Mouse (Mus musculus) layer of hippocampus, adult 2 months (tissue): ENCODE results near the gene Tlk1. TPM values are rescaled to one million over a fixed set of nuclear protein-coding genes. Genes with fewer than 3 reads are reported as not detected.

Experiments
- DNase-seq, 2 experiments: peaks; one replicate each; pipeline ENCODE4 v3.0.0; 2022; ENCODE audit warnings: low spot score in 2 of 2
- H3K27ac ChIP-seq: fragments of 200-600 bp; 2 replicates; pipeline ENCODE4 v1.8.1; 2022
- H3K4me3 ChIP-seq: fragments of 200-600 bp; 2 replicates; pipeline ENCODE4 v1.8.1; 2022; ENCODE audit warnings: mild to moderate bottlenecking
- CTCF ChIP-seq: fragments of 200-600 bp; conservative IDR thresholded peaks from 2 replicates; pipeline ENCODE4 v1.8.1; 2022; ENCODE audit warnings: antibody characterized with exemption, mild to moderate bottlenecking, moderate library complexity
- total RNA-seq, 2 experiments: library from RNA; stranded (reverse); gene quantifications; 2 replicates each; pipeline ENCODE4 v1.2.3; 2021

Gene Tlk1
- total RNA-seq, 2 experiments from 2014 or later: 74.0 to 83.3 TPM

GRCm38 (mm10) chr2:70802658-70803057, 22.9 kb downstream of the Tlk1 start:
- no peak for DNase-seq
- Histone ChIP-seq H3K4me3 (no peak overlapping the region), H3K27ac (peak overlapping the region; percentile 53; the same call in 1 of the 2 replicates)
- no peak for TF ChIP-seq CTCF

GRCm38 (mm10) chr2:70801543-70801942, 24.0 kb downstream of the Tlk1 start:
- no peak overlapping the region for H3K27ac ChIP-seq
- no peak overlapping the region for H3K4me3 ChIP-seq
- TF ChIP-seq CTCF: no peak
- DNase-seq: no peak

GRCm38 (mm10) chr2:70800396-70800795, 25.1 kb downstream of the Tlk1 start:
- Histone ChIP-seq H3K4me3 (no peak overlapping the region), H3K27ac (no peak overlapping the region)
- no peak for DNase-seq
- TF ChIP-seq CTCF: no peak

- no peak overlapping the region for H3K4me3 ChIP-seq
- no peak for TF ChIP-seq CTCF
- no peak overlapping the region for H3K27ac ChIP-seq
- no peak for DNase-seq
Observed at GRCm38 (mm10) chr2:70793276-70793675, 32.3 kb downstream of the Tlk1 start.

GRCm38 (mm10) chr2:70790246-70790645, 35.3 kb downstream of the Tlk1 start:
- H3K4me3 ChIP-seq: no peak overlapping the region
- TF ChIP-seq CTCF: no peak
- no peak overlapping the region for H3K27ac ChIP-seq
- DNase-seq: no peak

GRCm38 (mm10) chr2:70789331-70789730, 36.2 kb downstream of the Tlk1 start:
- no peak overlapping the region for H3K27ac ChIP-seq
- TF ChIP-seq CTCF: no peak
- DNase-seq: no peak
- no peak overlapping the region for H3K4me3 ChIP-seq

GRCm38 (mm10) chr2:70784447-70784846, 41.1 kb downstream of the Tlk1 start:
- DNase-seq: no peak
- Histone ChIP-seq H3K27ac (no peak overlapping the region), H3K4me3 (no peak overlapping the region)
- no peak for TF ChIP-seq CTCF

- no peak for TF ChIP-seq CTCF
- no peak for DNase-seq
- Histone ChIP-seq H3K4me3 (no peak overlapping the region), H3K27ac (no peak overlapping the region)
Observed at GRCm38 (mm10) chr2:70783504-70783903, 42.0 kb downstream of the Tlk1 start.

- H3K4me3 ChIP-seq: no peak overlapping the region
- H3K27ac ChIP-seq: no peak overlapping the region
- peak; percentile 98 for TF ChIP-seq CTCF
- DNase-seq: peak in 1 of 2 experiments; percentile 32
Observed at GRCm38 (mm10) chr2:70779634-70780033, 45.9 kb downstream of the Tlk1 start.

GRCm38 (mm10) chr2:70776744-70777143, 48.8 kb downstream of the Tlk1 start:
- Histone ChIP-seq H3K4me3 (no peak overlapping the region), H3K27ac (no peak overlapping the region)
- no peak for TF ChIP-seq CTCF
- DNase-seq: no peak

- no peak for DNase-seq
- TF ChIP-seq CTCF: no peak
- H3K4me3 ChIP-seq: no peak overlapping the region
- H3K27ac ChIP-seq: no peak overlapping the region
Observed at GRCm38 (mm10) chr2:70764734-70765133, 60.8 kb downstream of the Tlk1 start.

- Histone ChIP-seq H3K4me3 (no peak overlapping the region), H3K27ac (no peak overlapping the region)
- no peak for TF ChIP-seq CTCF
- no peak for DNase-seq
Observed at GRCm38 (mm10) chr2:70762741-70763140, 62.8 kb downstream of the Tlk1 start.

GRCm38 (mm10) chr2:70752149-70752548, 73.4 kb downstream of the Tlk1 start:
- DNase-seq: no peak
- no peak for TF ChIP-seq CTCF
- no peak overlapping the region for H3K27ac ChIP-seq
- no peak overlapping the region for H3K4me3 ChIP-seq

- no peak for DNase-seq
- H3K4me3 ChIP-seq: no peak overlapping the region
- TF ChIP-seq CTCF: no peak
- H3K27ac ChIP-seq: no peak overlapping the region
Observed at GRCm38 (mm10) chr2:70751655-70752054, 73.9 kb downstream of the Tlk1 start.

- Histone ChIP-seq H3K27ac (no peak overlapping the region), H3K4me3 (no peak overlapping the region)
- no peak for TF ChIP-seq CTCF
- no peak for DNase-seq
Observed at GRCm38 (mm10) chr2:70742588-70742987, 82.9 kb downstream of the Tlk1 start.
